Mouse (Mus musculus) MEL (cell line): ENCODE measurements at regions not wholly inside any gene's neighbourhood (a gene's known extent, or its start where the extent isn't known, plus 50 kb on each side); places are given as distances from the start of the nearest gene placed in this dataset.

Experiments
- BHLHE40 ChIP-seq: IDR thresholded peaks from 2 replicates; pipeline ENCODE4 v1.6.1; 2012; ENCODE audit warnings: low read depth, mild to moderate bottlenecking, inconsistent platforms, low read length, improper control_type of control experiment, borderline replicate concordance
- CHD1 ChIP-seq: IDR thresholded peaks from 2 replicates; pipeline ENCODE4 v1.6.1; 2012; ENCODE audit warnings: low read depth, mild to moderate bottlenecking, inconsistent platforms, low read length, improper control_type of control experiment
- CTCF ChIP-seq, 3 experiments: IDR thresholded peaks in 2 of 3; conservative IDR thresholded peaks in 1 of 3; 2 replicates each; pipeline ENCODE4 v1.5.1; 2011 to 2012; ENCODE audit warnings: low read length in 3 of 3, low read depth in 2 of 3, mild to moderate bottlenecking in 2 of 3, improper control_type of control experiment in 1 of 3, inconsistent platforms in 1 of 3, mixed read lengths in 1 of 3, moderate library complexity in 1 of 3; ENCODE audit not compliant: control insufficient read depth in 1 of 3, insufficient read depth in 1 of 3, poor library complexity in 1 of 3, severe bottlenecking in 1 of 3
- EP300 ChIP-seq, 2 experiments: IDR thresholded peaks; 2 replicates each; pipeline ENCODE4 v1.6.1; 2011; ENCODE audit warnings: improper control_type of control experiment in 2 of 2, low read length in 2 of 2, low read depth in 1 of 2, mild to moderate bottlenecking in 1 of 2
- GATA1 ChIP-seq: IDR thresholded peaks from 2 replicates; pipeline ENCODE4 v1.6.1; 2011; ENCODE audit warnings: low read depth, low read length, improper control_type of control experiment
- HCFC1 ChIP-seq: IDR thresholded peaks from 2 replicates; pipeline ENCODE4 v1.6.1; 2012; ENCODE audit warnings: low read depth, mild to moderate bottlenecking, inconsistent platforms, low read length, improper control_type of control experiment, moderate library complexity
- MAZ ChIP-seq: IDR thresholded peaks from 2 replicates; pipeline ENCODE4 v1.6.1; 2012; ENCODE audit warnings: low read depth, mild to moderate bottlenecking, inconsistent platforms, low read length, improper control_type of control experiment
- MYC ChIP-seq: IDR thresholded peaks from 2 replicates; pipeline ENCODE4 v1.6.1; 2011; ENCODE audit warnings: low read depth, mild to moderate bottlenecking, low read length, improper control_type of control experiment, moderate library complexity
- NRF1 ChIP-seq: IDR thresholded peaks from 2 replicates; pipeline ENCODE4 v1.6.1; 2014; ENCODE audit warnings: low read depth, mild to moderate bottlenecking, inconsistent platforms, low read length, improper control_type of control experiment, moderate library complexity; ENCODE audit not compliant: poor library complexity, insufficient read depth, severe bottlenecking
- POLR2A ChIP-seq, 2 experiments: IDR thresholded peaks; 2 replicates each; pipeline ENCODE4 v1.6.1; 2011 to 2012; ENCODE audit warnings: low read length in 2 of 2, mild to moderate bottlenecking in 2 of 2, control low read depth in 1 of 2, improper control_type of control experiment in 1 of 2, low read depth in 1 of 2, moderate library complexity in 1 of 2; ENCODE audit not compliant: control insufficient read depth in 1 of 2, insufficient read depth in 1 of 2, poor library complexity in 1 of 2
- UBTF ChIP-seq: IDR thresholded peaks from 2 replicates; pipeline ENCODE4 v1.6.1; 2012; ENCODE audit warnings: low read depth, mild to moderate bottlenecking, inconsistent platforms, low read length, improper control_type of control experiment, moderate library complexity, borderline replicate concordance; ENCODE audit not compliant: insufficient read depth
- ZNF384 ChIP-seq: IDR thresholded peaks from 2 replicates; pipeline ENCODE4 v1.6.1; 2012; ENCODE audit warnings: low read depth, mild to moderate bottlenecking, inconsistent platforms, low read length, improper control_type of control experiment

GRCm38 (mm10) chr8:26888050-26888449, 89.1 kb upstream of the Zfp703 start:
- no peak for TF ChIP-seq ZNF384
- no peak for TF ChIP-seq GATA1
- TF ChIP-seq MYC, result no peak
- TF ChIP-seq MAZ, result no peak
- TF ChIP-seq UBTF, result no peak
- TF ChIP-seq NRF1, result no peak
- no peak for TF ChIP-seq CTCF (IDR thresholded peaks at IDR 0.05 in 2 of 3, conservative IDR thresholded peaks at IDR 0.05 in 1 of 3; ENCODE audit: control insufficient read depth in 1 of 3, insufficient read depth in 1 of 3, low read depth in 2 of 3, low read length in 3 of 3, poor library complexity in 1 of 3, severe bottlenecking in 1 of 3)
- TF ChIP-seq CHD1, result no peak
- TF ChIP-seq BHLHE40, result no peak
- TF ChIP-seq HCFC1, result no peak
- no peak for TF ChIP-seq POLR2A (IDR thresholded peaks at IDR 0.05; ENCODE audit: control insufficient read depth in 1 of 2, insufficient read depth in 1 of 2, low read depth in 1 of 2, low read length in 2 of 2, poor library complexity in 1 of 2)
- TF ChIP-seq EP300 (IDR thresholded peaks at IDR 0.05; ENCODE audit: low read depth in 1 of 2, low read length in 2 of 2), result no peak
